Mouse (Mus musculus) lung, adult 2 months (tissue): Measurements from ENCODE around the gene Hus1.

Experiments used
- CTCF ChIP-seq: fragments of 200-500 bp; IDR thresholded peaks from 2 replicates; pipeline ENCODE4 v1.5.1; 2011; ENCODE audit warnings: mild to moderate bottlenecking, low read length, control low read depth; ENCODE audit not compliant: insufficient read depth
- POLR2A ChIP-seq: fragments of 200-500 bp; IDR thresholded peaks from 2 replicates; pipeline ENCODE4 v1.6.1; 2011; ENCODE audit warnings: low read depth, mild to moderate bottlenecking, control low read depth, low read length, borderline replicate concordance; ENCODE audit errors: extremely low read depth

- TF ChIP-seq CTCF (no peak), POLR2A (no peak)
Observed at GRCm38 (mm10) chr11:8970509-8970908, 40.5 kb downstream of the Hus1 start.
